Mouse (Mus musculus) adrenal gland, adult (tissue): ENCODE measurements at regions not wholly inside any gene's neighbourhood (a gene's known extent, or its start where the extent isn't known, plus 50 kb on each side); places are given as distances from the start of the nearest gene placed in this dataset.
"Not testable (repeated sequence)": the region's sequence is repeated elsewhere in the genome, so short reads cannot be mapped to it uniquely, and the experiment has no call there.

Experiments
- DNase-seq, 2 experiments: peaks; one replicate each; pipeline ENCODE4 v3.0.0; 2022 to 2023; ENCODE audit warnings: low spot score in 1 of 2; ENCODE audit not compliant: inconsistent age in 2 of 2

GRCm38 (mm10) chr12:109748326-109749059 lies 148.4 kb upstream of the Rtl1 start:
- peak in 1 of 2 experiments; percentile 22 for DNase-seq

GRCm38 (mm10) chr12:109749256-109749655 lies 149.1 kb upstream of the Rtl1 start:
- no peak for DNase-seq

- DNase-seq = peak; percentile 94
Measured at GRCm38 (mm10) chr12:109749711-109750243, 149.6 kb upstream of the Rtl1 start.

- no peak for DNase-seq
Measured at GRCm38 (mm10) chr12:109754986-109755385, 154.9 kb upstream of the Rtl1 start.

- peak; percentile 35 to 36 for DNase-seq
Measured at GRCm38 (mm10) chr12:109764293-109764692, 164.2 kb upstream of the Rtl1 start.

- DNase-seq = not testable (repeated sequence)
Measured at GRCm38 (mm10) chr12:109766602-109767001, 166.5 kb upstream of the Rtl1 start.

GRCm38 (mm10) chr12:109772543-109772942 lies 172.4 kb upstream of the Rtl1 start:
- DNase-seq = no peak

- DNase-seq = no peak
Measured at GRCm38 (mm10) chr12:109773909-109774313, 173.8 kb upstream of the Rtl1 start.

- DNase-seq = peak in 1 of 2 experiments; percentile 63
Measured at GRCm38 (mm10) chr12:109798846-109799245, 198.7 kb upstream of the Rtl1 start.

GRCm38 (mm10) chr12:109799395-109799794 lies 199.3 kb upstream of the Rtl1 start:
- DNase-seq = no peak

- DNase-seq = no peak
Measured at GRCm38 (mm10) chr12:109827241-109827915, 227.2 kb upstream of the Rtl1 start.

GRCm38 (mm10) chr12:109830303-109831020 lies 230.3 kb upstream of the Rtl1 start:
- peak; percentile 15 to 64 for DNase-seq

- DNase-seq = no peak
Measured at GRCm38 (mm10) chr12:109832964-109833363, 232.8 kb upstream of the Rtl1 start.

- no peak for DNase-seq
Measured at GRCm38 (mm10) chr12:109836521-109836920, 236.4 kb upstream of the Rtl1 start.

- no peak for DNase-seq
Measured at GRCm38 (mm10) chr12:109839126-109839587, 239.0 kb upstream of the Rtl1 start.

GRCm38 (mm10) chr12:109839946-109840524 lies 239.9 kb upstream of the Rtl1 start:
- DNase-seq = no peak

- no peak for DNase-seq
Measured at GRCm38 (mm10) chr12:109844723-109845601, 244.8 kb upstream of the Rtl1 start.

GRCm38 (mm10) chr12:109845602-109845906 lies 245.4 kb upstream of the Rtl1 start:
- peak; percentile 20 to 31 for DNase-seq

GRCm38 (mm10) chr12:109856336-109856735 lies 256.2 kb upstream of the Rtl1 start:
- peak; percentile 66 to 82 for DNase-seq

GRCm38 (mm10) chr12:109857705-109858104 lies 257.6 kb upstream of the Rtl1 start:
- no peak for DNase-seq
